Mouse (Mus musculus) cerebellum, adult 2 months (tissue): ENCODE results near the gene Armc2. TPM values are rescaled to one million over a fixed set of nuclear protein-coding genes. Genes with fewer than 3 reads are reported as not detected.
A peak's percentile ranks its signal among the peaks of the same experiment; 100 is the strongest.

Experiments used
- DNase-seq, 2 experiments: peaks; one replicate each; pipeline ENCODE4 v3.0.0; 2021
- H3K27ac ChIP-seq: fragments of 200-500 bp; 2 replicates; pipeline ENCODE4 v1.5.1; 2012; ENCODE audit warnings: low read length, control low read depth, inconsistent platforms; ENCODE audit not compliant: insufficient read depth
- H3K27me3 ChIP-seq: fragments of 200-500 bp; 2 replicates; pipeline ENCODE4 v1.6.1; 2012; ENCODE audit warnings: inconsistent platforms, mild to moderate bottlenecking, low read length, moderate library complexity; ENCODE audit not compliant: control insufficient read depth, insufficient read depth
- H3K4me1 ChIP-seq: fragments of 200-500 bp; 2 replicates; pipeline ENCODE4 v1.6.1; 2011; ENCODE audit warnings: low read length; ENCODE audit not compliant: control insufficient read depth, insufficient read depth
- H3K4me3 ChIP-seq: fragments of 200-500 bp; replicated peaks from 2 replicates; pipeline ENCODE3; 2011; ENCODE audit warnings: mild to moderate bottlenecking, low read depth, low read length, control low read depth; ENCODE audit not compliant: insufficient read depth
- CTCF ChIP-seq: fragments of 200-500 bp; IDR thresholded peaks from 2 replicates; pipeline ENCODE4 v1.5.1; 2011; ENCODE audit warnings: low read depth, mild to moderate bottlenecking, control low read depth, low read length, moderate library complexity, borderline replicate concordance; ENCODE audit not compliant: insufficient read depth
- POLR2A ChIP-seq: fragments of 200-500 bp; IDR thresholded peaks from 2 replicates; pipeline ENCODE4 v1.6.1; 2011; ENCODE audit warnings: low read length, control low read depth, borderline replicate concordance; ENCODE audit not compliant: insufficient read depth
- WGBS: fragments of 180-500 bp; shearing (Covaris S2); methylation state at CpG from one replicate; pipeline ENCODE4 v1.1.7; 2018; 5-methylcytosine and 5-hydroxymethylcytosine counted together
- polyA plus RNA-seq: library from polyadenylated mRNA; depleted of rRNA; stranded (reverse); fragments of >200 nt; gene quantifications from 2 replicates; pipeline ENCODE4 v1.2.3, GENCODE M21; 2012

The Armc2 gene
- polyA plus RNA-seq, 1 experiment: 4.4 TPM

DNA sequence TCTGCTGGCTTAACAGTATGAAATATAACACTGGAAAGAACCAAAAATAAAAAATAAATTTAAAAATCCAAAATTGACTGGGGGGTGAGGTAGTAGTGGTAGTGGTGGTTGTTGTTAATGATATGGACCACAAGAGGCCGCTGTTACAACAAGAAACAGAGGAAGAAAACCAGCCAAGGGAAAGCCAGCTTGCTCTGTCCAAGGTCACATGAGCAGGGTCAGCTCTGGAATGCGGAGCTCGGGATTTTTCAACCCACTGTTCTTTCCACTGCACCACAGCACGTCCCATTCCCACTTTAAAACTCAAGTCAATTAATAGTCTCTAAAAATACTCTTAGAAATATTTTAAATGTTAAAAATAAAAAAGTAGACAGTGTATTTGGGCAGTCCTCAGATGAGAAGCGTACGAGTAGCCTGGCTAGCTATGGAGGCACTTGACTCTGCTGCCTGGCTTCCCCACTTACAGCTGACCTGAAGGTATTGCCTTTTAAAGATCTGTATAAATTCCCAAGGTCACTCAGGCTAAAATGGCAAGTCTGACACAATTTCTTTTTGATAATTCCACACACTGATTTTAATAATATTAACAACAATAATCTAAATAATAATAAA lies 37.4 kb downstream of the Armc2 start:
- DNase-seq: peak; percentile 69 to 81
- TF ChIP-seq CTCF (peak; percentile 65; the same call in 1 of the 2 replicates), POLR2A (no peak)
- no peaks in the 10 kb centered on the region for H3K4me1 ChIP-seq
- WGBS: 16% methylated on average over 6 of the region's 6 CpGs
- H3K4me3 ChIP-seq: no peak overlapping the region
- H3K27me3 ChIP-seq: no peaks in the 10 kb centered on the region
- H3K27ac ChIP-seq: no peak overlapping the region

GRCm38 (mm10) chr10:41978403-41979234 lies 39.6 kb downstream of the Armc2 start:
- no peak overlapping the region for H3K4me3 ChIP-seq
- 91% methylated on average over 7 of the region's 7 CpGs for WGBS
- H3K27me3 ChIP-seq: no peaks in the 10 kb centered on the region
- no peak for DNase-seq
- H3K4me1 ChIP-seq: no peaks in the 10 kb centered on the region
- TF ChIP-seq POLR2A (no peak), CTCF (no peak)
- no peak overlapping the region for H3K27ac ChIP-seq

- 88% methylated on average over 9 of the region's 9 CpGs for WGBS
- no peak for DNase-seq
- no peak overlapping the region for H3K27ac ChIP-seq
- TF ChIP-seq CTCF (no peak), POLR2A (no peak)
- H3K4me3 ChIP-seq: no peak overlapping the region
- no peaks in the 10 kb centered on the region; the same call in 1 of the 2 replicates for H3K4me1 ChIP-seq
- H3K27me3 ChIP-seq: no peaks in the 10 kb centered on the region
Observed at GRCm38 (mm10) chr10:41972676-41973075, 45.6 kb downstream of the Armc2 start.

- no peak overlapping the region for H3K27ac ChIP-seq
- WGBS: 60% methylated on average over 11 of the region's 11 CpGs
- H3K4me1 ChIP-seq: no peaks in the 10 kb centered on the region
- DNase-seq: no peak
- no peaks in the 10 kb centered on the region for H3K27me3 ChIP-seq
- H3K4me3 ChIP-seq: no peak overlapping the region
- no peak for TF ChIP-seq CTCF
- TF ChIP-seq POLR2A: no peak
Observed at GRCm38 (mm10) chr10:41967915-41968635, 50.2 kb downstream of the Armc2 start.

- no peaks in the 10 kb centered on the region for H3K4me1 ChIP-seq
- H3K27ac ChIP-seq: no peak overlapping the region
- no peak for DNase-seq
- H3K4me3 ChIP-seq: no peak overlapping the region
- H3K27me3 ChIP-seq: no peaks in the 10 kb centered on the region
- no peak for TF ChIP-seq POLR2A
- TF ChIP-seq CTCF: no peak
- WGBS: 68% methylated on average over 4 of the region's 4 CpGs
Observed at GRCm38 (mm10) chr10:41962725-41963124, 55.5 kb downstream of the Armc2 start.

GRCm38 (mm10) chr10:41959808-41960207 lies 58.4 kb downstream of the Armc2 start:
- 87% methylated on average over 2 of the region's 2 CpGs for WGBS
- Histone ChIP-seq H3K27ac (no peak overlapping the region), H3K4me3 (no peak overlapping the region), H3K27me3 (no peaks in the 10 kb centered on the region), H3K4me1 (no peaks in the 10 kb centered on the region)
- no peak for DNase-seq
- TF ChIP-seq POLR2A (no peak), CTCF (no peak)

GRCm38 (mm10) chr10:41958677-41959274 lies 59.5 kb downstream of the Armc2 start:
- TF ChIP-seq CTCF: no peak
- TF ChIP-seq POLR2A: no peak
- WGBS: 96% methylated on average over 19 of the region's 19 CpGs
- no peak overlapping the region for H3K27ac ChIP-seq
- DNase-seq: no peak
- H3K27me3 ChIP-seq: no peaks in the 10 kb centered on the region
- H3K4me1 ChIP-seq: no peaks in the 10 kb centered on the region
- H3K4me3 ChIP-seq: no peak overlapping the region
